Mouse (Mus musculus): ENCODE measurements around the gene Hrh1. TPM values are rescaled to one million over a fixed set of nuclear protein-coding genes. Genes with fewer than 3 reads are reported as not detected.

Gene Hrh1
- total and polyA plus RNA-seq, 3 experiments = not detected

DNA sequence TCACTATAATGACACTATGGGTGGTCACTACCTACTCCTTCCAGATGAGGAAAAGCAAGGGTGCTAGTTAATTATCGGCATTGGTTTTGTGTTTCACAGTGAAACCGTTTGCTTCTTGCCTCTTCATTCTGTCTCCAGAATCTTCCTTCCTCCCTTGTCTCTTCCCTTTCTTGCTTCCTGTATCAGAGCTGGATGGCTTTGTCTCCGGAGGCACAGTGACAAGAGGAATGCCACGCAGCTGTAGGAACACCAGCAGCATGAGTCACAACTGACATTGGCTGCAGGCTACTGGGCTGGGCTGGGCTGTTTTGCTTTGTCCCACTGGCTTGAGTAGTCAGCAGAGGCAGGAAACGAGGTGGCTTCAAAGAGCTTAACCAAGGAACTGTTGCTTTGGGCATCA, 6.4 kb downstream of the Hrh1 start:
- Histone ChIP-seq H3K36me3 (replicated peaks in 1 of 2; ENCODE audit: control insufficient read depth in 1 of 2, insufficient read depth in 1 of 2, low read length in 1 of 2) (no peaks in the 10 kb centered on the region), H3K4me1 (ENCODE audit: control insufficient read depth in 1 of 2, insufficient read depth in 2 of 2) (no peaks in the 10 kb centered on the region), H3K27ac (ENCODE audit: insufficient read depth, low read depth) (no peak overlapping the region), H3K9ac (ENCODE audit: insufficient read depth, low read depth) (no peak overlapping the region), H3K4me2 (ENCODE audit: insufficient read depth, low read depth, poor library complexity, severe bottlenecking) (no peak overlapping the region), H3K27me3 (replicated peaks) (peaks cover 73% of the 10 kb centered on the region), H3K9me3 (replicated peaks; ENCODE audit: low read length) (peaks cover 5% of the 10 kb centered on the region), H3K79me2 (replicated peaks; ENCODE audit: control insufficient read depth, extremely low read depth, insufficient read depth, poor library complexity, severe bottlenecking) (no peaks in the 10 kb centered on the region), H3K4me3 (replicated peaks in 1 of 3; ENCODE audit: low read depth in 2 of 3, low read length in 2 of 3, poor library complexity in 1 of 3) (no peak overlapping the region)
- dilution Hi-C loops (cut with MboI; ENCODE audit: extremely low pct_ligation_motif_present, extremely low pct_unique_long_range_greater_than_20kb, low sequenced_read_pairs) = no loop called here
- TF ChIP-seq CHD1 (IDR thresholded peaks at IDR 0.05; ENCODE audit: low read depth, low read length) = no peak
- TF ChIP-seq SMC3 (IDR thresholded peaks at IDR 0.05; ENCODE audit: low read depth, low read length) = no peak
- no peak for TF ChIP-seq E2F4 (IDR thresholded peaks at IDR 0.05; ENCODE audit: insufficient replicate concordance, low read depth, low read length)
- no peak for TF ChIP-seq MEF2A (IDR thresholded peaks at IDR 0.05; ENCODE audit: borderline replicate concordance, low read depth, low read length)
- TF ChIP-seq NRF1 (IDR thresholded peaks at IDR 0.05; ENCODE audit: low read depth, low read length) = no peak
- TF ChIP-seq JUND (conservative IDR thresholded peaks at IDR 0.05; ENCODE audit: low read depth, low read length) = no peak
- TF ChIP-seq CTCF (conservative IDR thresholded peaks at IDR 0.05 in 1 of 2, IDR thresholded peaks at IDR 0.05 in 1 of 2; ENCODE audit: low read depth in 2 of 2, low read length in 2 of 2) = no peak
- no peak for TF ChIP-seq POLR2A (IDR thresholded peaks at IDR 0.05; ENCODE audit: low read depth, low read length)
- no peak for TF ChIP-seq BHLHE40 (IDR thresholded peaks at IDR 0.05; ENCODE audit: low read depth, low read length)
- TF ChIP-seq ZMIZ1 (IDR thresholded peaks at IDR 0.05; ENCODE audit: low read depth, low read length) = no peak
- no peak for TF ChIP-seq USF1 (IDR thresholded peaks at IDR 0.05; ENCODE audit: low read depth, low read length)
- TF ChIP-seq CHD2 (IDR thresholded peaks at IDR 0.05; ENCODE audit: low read length) = no peak
- no peak for TF ChIP-seq MYC (IDR thresholded peaks at IDR 0.05; ENCODE audit: low read depth, low read length)
- TF ChIP-seq KAT2A (IDR thresholded peaks at IDR 0.05; ENCODE audit: insufficient replicate concordance, low read length) = no peak
- no peak for TF ChIP-seq MAX (IDR thresholded peaks at IDR 0.05; ENCODE audit: low read length)
- TF ChIP-seq TCF12 (IDR thresholded peaks at IDR 0.05; ENCODE audit: low read depth, low read length) = no peak
- in situ Hi-C loops (cut with MboI; ENCODE audit: low pct_ligation_motif_present, low pct_unique_long_range_greater_than_20kb, low sequenced_read_pairs) = no loop called here
- no peak for DNase-seq (ENCODE audit: extremely low read depth)

GRCm38 (mm10) chr6:114404774-114405468, 7.2 kb downstream of the Hrh1 start:
- Histone ChIP-seq H3K27me3 (replicated peaks) (peaks cover 73% of the 10 kb centered on the region), H3K4me2 (ENCODE audit: insufficient read depth, low read depth, poor library complexity, severe bottlenecking) (no peak overlapping the region), H3K27ac (ENCODE audit: insufficient read depth, low read depth) (no peak overlapping the region), H3K9ac (ENCODE audit: insufficient read depth, low read depth) (no peak overlapping the region), H3K4me1 (ENCODE audit: control insufficient read depth in 1 of 2, insufficient read depth in 2 of 2) (no peaks in the 10 kb centered on the region), H3K9me3 (replicated peaks; ENCODE audit: low read length) (peaks cover 5% of the 10 kb centered on the region), H3K79me2 (replicated peaks; ENCODE audit: control insufficient read depth, extremely low read depth, insufficient read depth, poor library complexity, severe bottlenecking) (no peaks in the 10 kb centered on the region), H3K4me3 (replicated peaks in 1 of 3; ENCODE audit: low read depth in 2 of 3, low read length in 2 of 3, poor library complexity in 1 of 3) (no peak overlapping the region), H3K36me3 (replicated peaks in 1 of 2; ENCODE audit: control insufficient read depth in 1 of 2, insufficient read depth in 1 of 2, low read length in 1 of 2) (no peaks in the 10 kb centered on the region)
- no peak for TF ChIP-seq GABPA (IDR thresholded peaks at IDR 0.05; ENCODE audit: insufficient replicate concordance, low read depth, low read length)
- no peak for TF ChIP-seq MYC (IDR thresholded peaks at IDR 0.05; ENCODE audit: low read depth, low read length)
- no peak for TF ChIP-seq UBTF (IDR thresholded peaks at IDR 0.05; ENCODE audit: low read depth, low read length)
- no peak for TF ChIP-seq MXI1 (IDR thresholded peaks at IDR 0.05; ENCODE audit: low read depth, low read length)
- dilution Hi-C loops (cut with MboI; ENCODE audit: extremely low pct_ligation_motif_present, extremely low pct_unique_long_range_greater_than_20kb, low sequenced_read_pairs) (no loop called here), in situ Hi-C loops (cut with MboI; ENCODE audit: low pct_ligation_motif_present, low pct_unique_long_range_greater_than_20kb, low sequenced_read_pairs) (no loop called here)
- DNase-seq (ENCODE audit: extremely low read depth) = no peak
